Mouse (Mus musculus) liver, embryonic 14 days (tissue): ENCODE measurements around the gene Gfod1. TPM values are rescaled to one million over a fixed set of nuclear protein-coding genes. Genes with fewer than 3 reads are reported as not detected.

Source experiments
- polyA plus RNA-seq: library from polyadenylated mRNA; depleted of rRNA; stranded (reverse); fragments of >200 nt; gene quantifications from 2 replicates; pipeline ENCODE4 v1.2.3, GENCODE M21; 2012; rRNA removed

The Gfod1 gene
- polyA plus RNA-seq, result 0.35 and 0.52 TPM in 2 replicates

GRCm38 (mm10) chr13:43304018-43304431, at the start of gene Gfod1:
Gfod1 (minus strand) TSS chr13:43304172.

GRCm38 (mm10) chr13:43171020-43171710, 132.8 kb downstream of the Gfod1 start, which contains the start of gene Tbc1d7:
Tbc1d7 (minus strand) TSS chr13:43171501.

Other genes starting within 250 kb of the Gfod1 start
- 4.5 and 5.2 TPM in 2 replicates for gene Tbc1d7, start 132.7 kb downstream of the Gfod1 start, polyA plus RNA-seq
- gene Sirt5, start 61.3 kb upstream of the Gfod1 start, polyA plus RNA-seq, result 3.0 and 3.4 TPM in 2 replicates
- 87.8 and 94.4 TPM in 2 replicates for gene Nol7, start 94.2 kb upstream of the Gfod1 start, polyA plus RNA-seq
- 8.5 and 8.7 TPM in 2 replicates for gene Ranbp9, start 177.1 kb upstream of the Gfod1 start, polyA plus RNA-seq